Mouse (Mus musculus) testis, adult 2 months (tissue): ENCODE data around the gene Telo2.
"Not testable (repeated sequence)": the region's sequence is repeated elsewhere in the genome, so short reads cannot be mapped to it uniquely, and the experiment has no call there.

Source experiments
- CTCF ChIP-seq: fragments of 200-500 bp; IDR thresholded peaks from 2 replicates; pipeline ENCODE4 v1.5.1; 2012; ENCODE audit warnings: low read depth, mild to moderate bottlenecking, inconsistent platforms, low read length, moderate library complexity; ENCODE audit not compliant: control insufficient read depth, insufficient read depth, insufficient replicate concordance
- POLR2A ChIP-seq: fragments of 200-500 bp; IDR thresholded peaks from 2 replicates; pipeline ENCODE4 v1.6.1; 2012; ENCODE audit warnings: low read depth, mild to moderate bottlenecking, inconsistent platforms, low read length, moderate library complexity; ENCODE audit not compliant: control insufficient read depth

DNA sequence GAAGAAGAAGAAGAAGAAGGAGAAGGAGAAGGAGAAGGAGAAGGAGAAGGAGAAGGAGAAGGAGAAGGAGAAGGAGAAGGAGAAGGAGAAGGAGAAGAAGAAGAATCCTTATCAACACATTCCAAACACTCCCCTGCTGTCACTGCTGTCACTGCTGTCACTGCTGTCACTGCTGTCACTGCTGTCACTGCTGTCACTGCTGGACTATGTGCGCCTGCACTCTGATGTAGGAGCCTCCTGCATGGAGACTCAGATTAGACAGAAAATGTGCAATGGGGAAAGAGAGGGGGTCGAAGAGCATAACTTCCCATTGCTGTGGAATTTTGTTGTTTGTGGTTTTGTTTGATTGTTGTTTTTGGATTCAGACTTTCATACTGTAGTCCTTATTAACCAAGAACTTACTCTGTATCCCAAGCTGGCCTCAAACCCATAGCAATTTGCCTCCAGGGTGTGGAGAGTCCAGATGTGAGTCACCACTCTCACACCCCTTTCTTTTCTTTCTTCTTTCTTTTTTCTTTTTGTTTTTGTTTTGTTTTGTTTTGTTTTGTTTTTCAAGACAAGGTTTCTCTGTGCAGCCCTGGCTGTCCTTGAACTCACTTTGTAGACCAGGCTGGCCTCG lies 9.8 kb upstream of the Telo2 start:
- not testable (repeated sequence) for TF ChIP-seq CTCF, POLR2A
